Mouse (Mus musculus) cerebellum, adult 9-10 months (tissue): ENCODE results near the gene Musk.
"Not testable (repeated sequence)": the region's sequence is repeated elsewhere in the genome, so short reads cannot be mapped to it uniquely, and the experiment has no call there.

ENCODE experiments used
- DNase-seq: peaks from one replicate; pipeline ENCODE4 v3.0.0; 2022

Musk gene

DNA sequence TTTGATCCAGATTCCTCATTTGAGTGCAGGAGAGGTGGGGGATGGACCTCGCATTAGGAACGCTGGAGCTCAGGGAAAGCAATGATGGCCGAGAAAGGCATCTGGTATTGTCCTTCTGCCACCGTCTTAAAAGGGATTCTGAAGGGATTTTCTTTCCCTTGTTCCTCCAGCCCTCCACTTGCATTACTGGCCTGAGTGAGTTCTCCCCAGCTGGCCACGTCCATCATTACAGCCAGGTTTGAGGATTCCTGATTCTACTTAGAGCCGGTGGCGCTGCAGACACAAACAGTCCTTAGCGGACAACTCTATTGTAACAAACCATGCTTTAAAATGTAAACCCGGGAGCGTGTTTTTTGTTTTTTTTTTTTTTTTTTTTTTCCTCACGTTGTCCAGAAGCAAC lies at the start of gene Musk:
Gene Musk, plus strand, starts transcription at position 274 of the 400 bp plus-strand sequence.
- DNase-seq = no peak

GRCm38 (mm10) chr4:58240416-58240815 lies 45.3 kb upstream of the Musk start:
- no peak for DNase-seq

GRCm38 (mm10) chr4:58245544-58245943 lies 40.2 kb upstream of the Musk start:
- no peak for DNase-seq

GRCm38 (mm10) chr4:58252381-58252780 lies 33.4 kb upstream of the Musk start:
- DNase-seq = no peak

DNA sequence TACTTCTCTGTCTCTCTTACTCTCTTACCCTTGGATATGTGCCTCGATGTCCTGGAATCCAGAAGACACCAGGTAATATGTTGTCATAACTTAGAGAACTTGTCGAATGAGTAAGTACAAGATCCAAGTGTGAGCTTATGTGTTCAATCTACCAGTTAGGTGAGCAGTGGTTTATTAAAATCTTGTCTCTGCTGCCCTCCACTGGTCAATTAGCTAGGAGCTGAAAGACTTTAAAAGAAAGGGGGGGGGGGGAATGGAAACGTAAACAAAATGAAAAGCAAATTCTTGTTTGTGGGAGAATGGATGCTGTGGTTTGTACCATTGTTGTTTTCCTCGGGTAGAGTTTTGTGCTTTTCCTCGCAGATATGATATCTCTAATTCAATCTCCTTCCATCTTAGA lies 32.4 kb upstream of the Musk start:
- DNase-seq = peak; percentile 67

DNA sequence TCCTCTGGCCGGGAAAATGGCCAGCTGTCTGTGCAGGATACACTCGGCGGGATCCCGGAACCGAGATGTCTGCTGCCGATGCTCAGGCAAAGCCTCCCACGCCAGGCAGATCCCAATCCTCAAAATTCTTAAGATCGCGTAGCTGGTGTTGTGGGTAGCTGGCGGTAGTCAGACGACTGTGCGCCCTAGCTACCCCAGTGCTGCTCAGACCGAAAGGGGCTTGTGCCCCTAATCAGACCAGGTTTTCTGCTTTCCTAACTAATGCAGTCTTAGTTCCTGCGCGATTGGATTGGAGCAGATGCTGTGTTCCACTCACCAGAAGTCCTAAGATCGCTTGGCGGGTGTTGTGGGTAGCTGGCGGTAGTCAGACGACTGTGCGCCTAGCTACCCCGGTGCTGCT lies 25.0 kb upstream of the Musk start:
- not testable (repeated sequence) for DNase-seq

GRCm38 (mm10) chr4:58266294-58266693 lies 19.5 kb upstream of the Musk start:
- peak; percentile 14 for DNase-seq

DNA sequence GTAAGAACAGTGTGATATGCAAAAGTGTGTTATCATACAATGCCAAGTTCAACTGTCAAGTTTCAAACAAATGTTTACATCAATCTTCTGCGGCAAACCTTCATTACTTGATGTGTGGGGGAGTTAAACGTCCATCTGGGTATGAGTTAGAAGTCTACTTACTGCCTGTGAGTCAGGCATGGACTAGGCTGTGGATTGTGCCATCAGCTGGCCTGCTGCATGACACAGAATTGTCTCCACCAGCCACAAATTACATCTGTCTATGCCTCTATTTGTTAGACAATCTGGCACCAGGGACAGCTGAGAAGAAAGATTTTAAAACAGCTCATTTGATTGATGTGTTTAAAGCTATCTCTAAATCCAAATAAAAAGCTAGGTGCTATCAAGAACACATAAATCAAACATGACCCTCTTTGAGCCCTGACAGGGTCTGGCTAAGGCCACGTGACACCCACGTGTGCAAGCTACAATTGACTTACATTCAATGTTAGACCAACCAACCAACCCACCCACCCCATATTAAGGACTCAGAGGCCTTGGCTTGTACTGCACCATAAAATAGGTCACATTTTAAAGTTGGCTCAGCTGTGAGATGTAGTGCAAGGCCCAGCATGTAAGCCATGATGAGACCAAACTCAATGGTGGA lies 16.7 kb upstream of the Musk start:
- no peak for DNase-seq

GRCm38 (mm10) chr4:58269961-58270360 lies 15.8 kb upstream of the Musk start:
- DNase-seq = no peak

DNA sequence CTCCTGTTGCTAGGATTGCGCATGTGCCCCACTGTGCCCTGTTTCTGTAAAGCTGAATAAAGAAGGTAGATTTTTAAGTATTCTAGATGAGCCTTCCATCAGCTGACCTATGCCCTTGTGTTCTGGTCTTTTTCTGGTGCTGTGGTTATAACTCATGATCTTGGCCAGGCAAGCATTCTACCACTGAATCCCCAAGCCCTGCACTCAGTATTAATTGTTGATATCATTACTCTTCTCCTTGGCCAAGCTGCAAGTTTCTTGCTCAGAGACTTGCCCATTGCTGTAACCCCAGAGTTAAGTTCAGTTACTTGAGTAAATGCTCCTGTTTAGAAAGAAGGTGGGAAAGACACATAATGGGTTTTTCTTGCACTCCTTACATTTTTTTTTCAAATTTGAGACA lies 14.8 kb upstream of the Musk start:
- DNase-seq = no peak

DNA sequence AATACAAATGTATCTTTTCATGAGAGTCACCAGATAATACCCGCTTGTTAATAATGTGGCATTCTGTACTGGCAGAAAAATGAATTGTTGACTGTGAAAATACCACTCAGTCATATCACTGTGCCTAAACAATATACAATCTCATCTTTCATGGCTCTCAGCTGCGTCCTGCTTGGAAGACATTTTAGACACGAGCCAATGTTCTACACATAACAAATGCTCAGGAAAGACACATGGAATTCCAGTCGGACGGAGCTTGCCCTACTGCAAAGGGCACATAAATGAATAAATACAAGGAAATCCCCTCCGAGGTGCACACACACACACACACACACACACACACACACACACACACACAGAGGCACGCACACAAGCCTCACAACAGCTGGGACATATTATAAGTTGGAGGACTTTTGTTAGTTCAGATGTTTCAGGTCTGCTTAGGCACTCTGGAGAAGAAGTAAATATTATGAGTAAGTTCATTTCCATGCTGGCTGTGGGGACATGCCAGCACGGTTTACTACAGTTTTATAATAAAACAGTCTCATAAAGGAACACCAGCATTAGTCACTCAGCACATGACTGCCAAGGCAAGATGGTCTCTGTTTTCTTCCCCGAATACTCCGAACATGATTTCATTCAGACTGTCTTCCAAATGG lies 14.1 kb upstream of the Musk start:
- no peak for DNase-seq

DNA sequence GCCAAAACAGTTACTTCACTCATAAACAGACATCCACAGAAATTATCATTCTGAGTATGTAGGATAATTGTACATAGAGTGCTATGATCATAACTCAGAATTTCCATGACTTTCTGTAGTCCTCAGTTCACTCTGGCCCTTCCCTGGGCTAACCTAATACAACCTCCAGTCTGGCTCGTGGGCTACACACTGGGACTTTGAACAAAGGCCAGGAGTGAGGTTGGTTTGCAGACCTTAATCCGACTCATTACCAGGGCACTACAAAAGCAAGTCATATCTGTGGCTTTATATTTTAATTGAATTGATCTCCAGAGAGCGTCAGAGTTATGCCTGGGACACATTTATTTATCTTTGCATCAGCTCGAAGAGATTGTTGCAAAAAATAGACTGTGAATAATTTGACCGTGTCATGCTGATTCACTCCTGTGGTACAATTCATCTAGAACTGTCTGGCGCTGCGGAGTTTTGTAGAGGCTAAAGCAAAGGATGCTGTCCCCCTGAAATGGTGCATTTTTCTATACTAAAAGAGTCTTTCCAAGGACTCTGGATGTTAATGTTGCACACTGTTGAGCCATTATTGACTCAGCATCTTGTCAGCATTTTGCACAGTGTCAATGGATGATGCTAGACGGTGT lies 10.4 kb upstream of the Musk start:
- DNase-seq = no peak

DNA sequence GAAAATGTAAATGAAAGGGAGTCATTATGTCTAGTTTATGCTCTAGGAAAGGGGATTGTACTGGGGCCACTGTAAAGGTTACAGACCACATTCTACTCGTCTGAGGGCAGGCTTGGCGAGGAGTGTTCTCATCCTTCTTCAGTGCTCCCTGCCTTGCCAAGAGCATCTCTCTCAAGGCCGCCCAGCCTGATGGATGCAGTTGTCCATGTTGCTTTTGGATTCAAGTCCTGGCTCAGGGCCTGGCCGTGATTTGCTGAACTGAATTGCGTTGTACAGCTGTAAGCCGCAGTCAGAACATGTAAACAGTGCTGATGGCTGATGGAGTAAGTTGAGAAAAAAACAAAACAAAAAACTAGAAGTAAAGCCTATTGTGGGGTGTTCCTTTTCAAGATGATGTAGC lies 7.4 kb upstream of the Musk start:
- DNase-seq = no peak

GRCm38 (mm10) chr4:58280121-58280520 lies 5.6 kb upstream of the Musk start:
- DNase-seq = no peak

DNA sequence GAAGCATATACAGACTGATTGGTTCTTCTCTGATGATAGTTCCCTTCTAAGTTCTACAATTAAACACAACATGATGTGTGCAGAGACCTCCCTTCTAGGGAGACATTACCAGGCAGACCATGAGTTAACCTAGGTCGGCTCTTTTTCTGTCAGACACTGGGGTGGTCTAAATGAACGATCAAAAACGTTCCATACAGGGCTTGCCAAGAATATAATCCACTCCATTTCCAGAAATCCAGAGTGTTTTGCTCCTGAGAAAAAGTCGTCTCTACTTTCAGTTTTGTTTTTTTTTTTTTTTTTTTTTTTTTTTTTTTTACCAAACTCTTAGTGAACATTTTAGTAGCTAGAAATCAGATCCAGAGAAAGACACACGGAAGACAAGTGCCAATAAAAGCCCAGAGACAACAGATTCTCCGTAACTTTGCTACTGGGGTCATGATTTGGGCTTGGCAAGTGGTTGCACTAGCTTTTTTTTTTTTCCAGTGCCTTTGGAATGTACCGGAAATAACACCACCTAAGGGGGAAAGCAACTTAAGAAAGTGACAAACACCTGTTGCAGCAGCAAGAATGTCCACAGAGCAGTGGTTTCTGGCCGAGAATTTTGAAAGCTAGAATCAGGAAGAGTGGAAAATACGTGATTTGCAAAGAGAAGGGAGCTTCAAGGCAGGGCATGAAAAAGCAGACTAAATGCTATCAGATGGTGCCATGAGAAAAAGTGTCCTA lies 769 bp downstream of the Musk start:
- DNase-seq = no peak

DNA sequence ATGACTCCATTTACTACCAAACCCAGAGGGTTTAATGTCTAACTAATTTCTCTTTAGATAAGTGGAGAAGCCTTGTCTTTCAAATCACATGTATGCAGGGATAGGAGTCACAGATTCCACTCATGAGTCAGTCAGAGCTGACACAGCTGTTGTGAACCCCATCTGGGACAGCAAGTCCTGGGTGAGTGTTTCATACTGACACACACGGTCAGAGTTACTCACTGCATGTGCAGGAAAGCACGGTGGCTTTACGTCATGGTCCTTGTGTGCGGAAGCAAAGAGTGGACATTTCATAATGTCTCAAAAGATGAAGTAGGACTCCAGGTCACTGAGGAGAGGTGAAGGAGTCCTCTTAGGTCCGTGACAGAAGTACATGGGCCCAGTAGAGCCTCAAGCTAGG lies 3.0 kb downstream of the Musk start:
- no peak for DNase-seq

GRCm38 (mm10) chr4:58291828-58292227 lies 6.1 kb downstream of the Musk start:
- no peak for DNase-seq

GRCm38 (mm10) chr4:58293099-58293498 lies 7.3 kb downstream of the Musk start:
- no peak for DNase-seq

- no peak for DNase-seq
Observed at GRCm38 (mm10) chr4:58303862-58304261, 18.1 kb downstream of the Musk start.

DNA sequence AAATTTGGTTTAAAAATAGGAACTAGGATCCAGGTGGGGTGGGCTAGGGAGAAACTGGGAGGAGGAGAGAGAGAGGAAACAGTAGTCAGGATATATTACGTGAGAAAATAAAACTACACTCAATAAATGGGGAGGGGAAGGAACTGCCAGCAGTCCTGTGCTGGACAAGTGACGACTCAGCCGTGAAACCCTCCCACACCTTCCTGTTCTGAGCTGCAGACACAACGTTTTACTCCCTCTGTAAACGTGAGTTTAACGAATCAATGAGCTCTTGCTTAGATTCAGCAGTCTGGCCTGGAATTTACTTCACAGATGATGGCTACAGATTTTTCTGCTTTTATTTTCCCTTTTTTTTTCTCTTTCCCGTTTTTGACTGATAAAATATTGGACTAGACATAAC lies 18.8 kb downstream of the Musk start:
- DNase-seq = no peak

DNA sequence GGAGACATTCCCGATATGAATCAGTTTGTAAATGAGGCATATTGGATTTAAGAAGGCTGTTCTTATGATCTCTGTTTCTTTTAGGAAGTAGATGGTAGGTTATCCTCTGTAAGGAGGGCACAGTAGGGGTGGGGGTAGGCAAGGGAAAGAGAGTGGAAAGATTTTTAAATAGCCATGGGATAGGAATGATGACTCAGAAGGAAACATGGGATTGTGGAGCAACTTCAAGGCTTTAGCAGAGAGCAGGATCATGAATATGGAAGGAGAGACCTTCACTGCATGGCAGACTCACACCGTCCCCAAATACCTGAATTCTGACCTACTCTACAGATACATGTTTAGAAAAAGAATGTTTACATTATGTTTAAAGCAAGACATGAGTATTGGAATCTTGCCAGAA lies 21.7 kb downstream of the Musk start:
- DNase-seq = no peak

GRCm38 (mm10) chr4:58313344-58313743 lies 27.6 kb downstream of the Musk start:
- no peak for DNase-seq

GRCm38 (mm10) chr4:58314942-58315508 lies 29.3 kb downstream of the Musk start:
- no peak for DNase-seq
